13 mouse cellular contexts compared by ENCODE assay signal in genomic region chr1:136127856-136128255, GRCm38 (mm10). TPM values are rescaled to one million over a fixed set of nuclear protein-coding genes. Genes with fewer than 3 reads are reported as not detected.
A peak's percentile ranks its signal among the peaks of the same experiment; 100 is the strongest.
DNase-seq lines count a peak whose midpoint lies in the region; ATAC-seq and TF ChIP-seq lines count a peak whose summit lies in the region.
"Had no signal": no experiment of that assay in that cellular context is flagged by ENCODE, and none has a peak within 500 bp of the region (broad histone marks: within the 10 kb centered on the region; RNA-seq: fewer than 3 reads in every experiment).

No protein-coding gene starts in this region.

- no peaks in the 10 kb centered on the region for H3K27me3 ChIP-seq in intestine, embryonic 14.5 days (replicated peaks; ENCODE audit: control insufficient read depth, insufficient read depth, low read length)
- H3K27me3 ChIP-seq in intestine, postnatal 0 days (replicated peaks; ENCODE audit: control insufficient read depth, insufficient read depth, low read length): no peaks in the 10 kb centered on the region
- H3K27me3 ChIP-seq in thymus, adult 2 months (ENCODE audit: control insufficient read depth, insufficient read depth, low read length): no peaks in the 10 kb centered on the region
- H3K27me3 ChIP-seq in intestine, embryonic 15.5 days (replicated peaks): no peaks in the 10 kb centered on the region
- H3K27me3 ChIP-seq: hindbrain, embryonic 15.5 days had no signal

- no peak for ATAC-seq in intestine, embryonic 14.5 days (replicated peaks; ENCODE audit: low FRiP score, low TSS enrichment, low read depth)
- ATAC-seq in intestine, postnatal 0 days: no peak
- no peak for ATAC-seq in intestine, embryonic 15.5 days
- ATAC-seq in cerebellum, adult (ENCODE audit: insufficient number of reproducible peaks, low FRiP score, low TSS enrichment): no peak

- no peak for TF ChIP-seq POLR2A in thymus, adult 2 months (IDR thresholded peaks at IDR 0.05; ENCODE audit: control insufficient read depth, extremely low read depth, insufficient read depth, low read length, poor library complexity)

- peak overlapping the region; percentile 66 for H3K27ac ChIP-seq in intestine, embryonic 14.5 days (ENCODE audit: low read depth)
- no peak overlapping the region for H3K27ac ChIP-seq in intestine, postnatal 0 days (ENCODE audit: low read depth, low read length)
- H3K27ac ChIP-seq in thymus, adult 2 months (ENCODE audit: control insufficient read depth, insufficient read depth, low read length): peak overlapping the region; percentile 67; the same call in 1 of the 2 replicates
- H3K27ac ChIP-seq in intestine, embryonic 15.5 days: peak overlapping the region; percentile 77
- H3K27ac ChIP-seq: hindbrain, embryonic 15.5 days; midbrain, embryonic 12.5 days had no signal

- WGBS in intestine, embryonic 14.5 days: 49% methylated on average over 3 of the region's 3 CpGs
- 62% methylated on average over 3 of the region's 3 CpGs for WGBS in intestine, postnatal 0 days
- 5% methylated on average over 3 of the region's 3 CpGs for WGBS in thymus, adult 2 months
- 37% methylated on average over 3 of the region's 3 CpGs for WGBS in intestine, embryonic 15.5 days

- H3K9ac ChIP-seq in intestine, embryonic 14.5 days (ENCODE audit: low read length): no peak overlapping the region
- no peak overlapping the region for H3K9ac ChIP-seq in intestine, postnatal 0 days (ENCODE audit: low read depth, low read length)
- no peak overlapping the region for H3K9ac ChIP-seq in intestine, embryonic 15.5 days
- H3K9ac ChIP-seq: hindbrain, embryonic 15.5 days; midbrain, embryonic 12.5 days had no signal

- TF ChIP-seq CTCF in intestine, postnatal 0 days (IDR thresholded peaks at IDR 0.05; ENCODE audit: low read depth): no peak
- no peak for TF ChIP-seq CTCF in thymus, adult 2 months (IDR thresholded peaks at IDR 0.05; ENCODE audit: borderline replicate concordance, control insufficient read depth, extremely low read depth, insufficient read depth, low read length, poor library complexity)

- no peak overlapping the region for H3K4me3 ChIP-seq in intestine, embryonic 14.5 days (ENCODE audit: low read depth, low read length)
- no peak overlapping the region for H3K4me3 ChIP-seq in intestine, postnatal 0 days (ENCODE audit: low read depth, low read length)
- H3K4me3 ChIP-seq in thymus, adult 2 months (ENCODE audit: control insufficient read depth, insufficient read depth, low read length): no peak overlapping the region
- no peak overlapping the region for H3K4me3 ChIP-seq in intestine, embryonic 15.5 days (replicated peaks)
- H3K4me3 ChIP-seq: hindbrain, embryonic 15.5 days; midbrain, embryonic 12.5 days had no signal

- no peak overlapping the region for H3K4me2 ChIP-seq in intestine, embryonic 14.5 days (ENCODE audit: low read length)
- H3K4me2 ChIP-seq in intestine, postnatal 0 days (replicated peaks; ENCODE audit: low read depth): no peak overlapping the region
- H3K4me2 ChIP-seq in intestine, embryonic 15.5 days (replicated peaks): no peak overlapping the region
- H3K4me2 ChIP-seq: hindbrain, embryonic 15.5 days; midbrain, embryonic 12.5 days had no signal

- H3K9me3 ChIP-seq in intestine, embryonic 14.5 days (ENCODE audit: control insufficient read depth, low read length): no peaks in the 10 kb centered on the region
- no peaks in the 10 kb centered on the region for H3K9me3 ChIP-seq in intestine, postnatal 0 days (ENCODE audit: control insufficient read depth)
- no peaks in the 10 kb centered on the region for H3K9me3 ChIP-seq in intestine, embryonic 15.5 days
- H3K9me3 ChIP-seq: G1E; hindbrain, embryonic 15.5 days; midbrain, embryonic 12.5 days had no signal

- H3K36me3 ChIP-seq in intestine, embryonic 14.5 days (ENCODE audit: control insufficient read depth, insufficient read depth, low read length): no peaks in the 10 kb centered on the region
- no peaks in the 10 kb centered on the region for H3K36me3 ChIP-seq in intestine, postnatal 0 days (ENCODE audit: control insufficient read depth, insufficient read depth)
- H3K36me3 ChIP-seq in thymus, adult 2 months (ENCODE audit: control insufficient read depth, insufficient read depth, low read length): no peaks in the 10 kb centered on the region
- no peaks in the 10 kb centered on the region for H3K36me3 ChIP-seq in intestine, embryonic 15.5 days
- H3K36me3 ChIP-seq: hindbrain, embryonic 15.5 days; midbrain, embryonic 12.5 days had no signal

- H3K4me1 ChIP-seq in intestine, embryonic 14.5 days (replicated peaks; ENCODE audit: control insufficient read depth, insufficient read depth, low read length): peaks cover 52% of the 10 kb centered on the region
- peaks cover 35% of the 10 kb centered on the region for H3K4me1 ChIP-seq in intestine, postnatal 0 days (replicated peaks; ENCODE audit: control insufficient read depth, insufficient read depth, low read length)
- H3K4me1 ChIP-seq in thymus, adult 2 months (replicated peaks; ENCODE audit: control insufficient read depth, insufficient read depth, low read length): peaks cover 33% of the 10 kb centered on the region
- H3K4me1 ChIP-seq in intestine, embryonic 15.5 days (replicated peaks): peaks cover 47% of the 10 kb centered on the region

- DNase-seq in intestine, embryonic 14.5 days (ENCODE audit: low spot score): no peak
- DNase-seq in thymus, adult 2 months: peak; percentile 38
- no peak for DNase-seq in thymus, postnatal 36 days
- DNase-seq in thymus, postnatal 25 days: peak; percentile 40
- DNase-seq in B cell, adult 2 months: no peak
- DNase-seq: adrenal gland, adult 8-10 months; cerebellum, adult 8-10 months had no signal

RNA-seq across cellular contexts. Expression of gene Kif21b, which starts 3.3 kb away (rescaled TPM):
- polyA plus RNA-seq in intestine, embryonic 14.5 days (2014; fragmentation: Nextera tagmentation; extraction: Ambion mirVana): 5.1 and 5.6 TPM in 2 replicates
- 5.5 and 6.4 TPM in 2 replicates for polyA plus RNA-seq in intestine, postnatal 0 days (2015; fragmentation: Nextera tagmentation; extraction: Ambion mirVana)
- polyA plus RNA-seq in thymus, adult 2 months (2012; rRNA removed): 224 and 247 TPM in 2 replicates
- 4.1 and 5.9 TPM in 2 replicates for polyA plus RNA-seq in intestine, embryonic 15.5 days (2015; fragmentation: Nextera tagmentation; extraction: Ambion mirVana)

Comparison
In these comparisons a context has a peak if more than half of its experiments do, and no peak if none do; other contexts are left out.
1. DNase-seq: peak in thymus, adult 2 months (single experiment) and thymus, postnatal 25 days (single experiment); none in intestine, embryonic 14.5 days (single experiment), thymus, postnatal 36 days (0 of 2) and B cell, adult 2 months (0 of 2).
2. RNA of gene Kif21b, which starts 3.3 kb away (polyA plus RNA-seq): 224 to 247 TPM in thymus, adult 2 months; 5.1 to 5.6 TPM in intestine, embryonic 14.5 days, 5.5 to 6.4 TPM in intestine, postnatal 0 days and 4.1 to 5.9 TPM in intestine, embryonic 15.5 days; every median in the first group is over 10 times any median in the second.